8 mouse cellular contexts compared by ENCODE assay signal in the genomic region with DNA sequence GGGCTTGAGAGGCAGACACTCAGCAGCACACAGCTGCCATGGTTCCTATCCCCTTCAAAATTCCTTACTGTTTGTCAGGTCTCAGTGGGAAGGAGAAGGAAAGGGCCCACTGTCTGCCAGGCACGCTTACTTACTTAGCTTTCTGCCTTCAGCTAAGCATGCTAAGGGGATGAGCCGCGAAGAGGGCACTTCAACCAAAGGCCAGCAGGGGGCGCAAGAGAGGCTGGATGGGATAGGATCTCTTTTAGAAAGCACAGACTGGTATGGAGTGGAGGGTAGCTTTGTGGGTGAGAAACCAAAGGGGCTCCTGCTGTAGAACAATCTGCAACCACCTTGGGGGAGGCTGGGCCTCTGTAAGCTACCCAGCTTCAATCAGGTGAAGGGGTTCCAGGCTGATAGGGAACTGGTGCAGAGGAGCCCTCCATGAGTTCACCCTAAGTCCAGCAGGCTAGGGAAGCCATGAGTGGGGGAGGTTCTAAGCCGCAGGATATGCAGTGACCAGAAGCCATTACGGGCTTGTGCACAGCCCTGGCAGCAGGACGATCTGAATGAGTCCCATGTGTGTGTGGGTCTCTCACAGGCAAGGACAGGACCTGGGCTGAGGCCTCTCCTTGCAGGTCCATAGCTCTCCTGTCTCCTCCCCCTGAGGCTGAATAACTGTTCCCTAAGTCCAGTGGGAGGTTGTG. TPM values are rescaled to one million over a fixed set of nuclear protein-coding genes. Genes with fewer than 3 reads are reported as not detected.
DNase-seq lines count a peak whose midpoint lies in the region; ATAC-seq and TF ChIP-seq lines count a peak whose summit lies in the region.

No protein-coding gene starts in this region.

- H3K9ac ChIP-seq in kidney, embryonic 16.5 days (replicated peaks; ENCODE audit: low read length), result no peak overlapping the region
- no peak overlapping the region for H3K9ac ChIP-seq in liver, embryonic 11.5 days (ENCODE audit: low read depth, low read length)
- H3K9ac ChIP-seq in neural tube, embryonic 11.5 days (ENCODE audit: low read length), result no peak overlapping the region
- H3K9ac ChIP-seq in stomach, postnatal 0 days (ENCODE audit: low read length), result no peak overlapping the region

- 38% methylated on average over 7 of the region's 7 CpGs for WGBS in kidney, embryonic 16.5 days
- 26% methylated on average over 7 of the region's 7 CpGs for WGBS in liver, embryonic 11.5 days
- 35% methylated on average over 7 of the region's 7 CpGs for WGBS in neural tube, embryonic 11.5 days
- 30% methylated on average over 7 of the region's 7 CpGs for WGBS in stomach, postnatal 0 days

- peak; percentile 33 for ATAC-seq in kidney, embryonic 16.5 days (ENCODE audit: low FRiP score, low TSS enrichment)
- ATAC-seq in liver, embryonic 11.5 days (replicated peaks; ENCODE audit: low FRiP score), result no peak
- peak; percentile 45 for ATAC-seq in neural tube, embryonic 11.5 days (ENCODE audit: insufficient read depth, low FRiP score, low TSS enrichment)
- peak; percentile 70; the same call in 1 of the 2 replicates for ATAC-seq in stomach, postnatal 0 days (ENCODE audit: low FRiP score, low TSS enrichment)

- no peaks in the 10 kb centered on the region for H3K36me3 ChIP-seq in C2C12 (ENCODE audit: control insufficient read depth, insufficient read depth)
- no peaks in the 10 kb centered on the region for H3K36me3 ChIP-seq in kidney, embryonic 16.5 days (ENCODE audit: insufficient read depth, low read length)
- no peaks in the 10 kb centered on the region for H3K36me3 ChIP-seq in liver, embryonic 11.5 days (ENCODE audit: control insufficient read depth, insufficient read depth, low read length)
- H3K36me3 ChIP-seq in neural tube, embryonic 11.5 days (ENCODE audit: control insufficient read depth, insufficient read depth, low read length), result no peaks in the 10 kb centered on the region
- no peaks in the 10 kb centered on the region for H3K36me3 ChIP-seq in stomach, postnatal 0 days (ENCODE audit: control insufficient read depth, insufficient read depth, low read length)

- H3K4me3 ChIP-seq in C2C12 (ENCODE audit: insufficient read depth, poor library complexity, severe bottlenecking), result no peak overlapping the region
- no peak overlapping the region for H3K4me3 ChIP-seq in kidney, embryonic 16.5 days (ENCODE audit: low read length)
- no peak overlapping the region for H3K4me3 ChIP-seq in liver, embryonic 11.5 days (ENCODE audit: low read depth, low read length)
- no peak overlapping the region for H3K4me3 ChIP-seq in neural tube, embryonic 11.5 days (ENCODE audit: low read depth, low read length)
- H3K4me3 ChIP-seq in stomach, postnatal 0 days (ENCODE audit: low read depth, low read length), result no peak overlapping the region

- no peaks in the 10 kb centered on the region for H3K4me1 ChIP-seq in kidney, embryonic 16.5 days (ENCODE audit: insufficient read depth, low read length)
- H3K4me1 ChIP-seq in liver, embryonic 11.5 days (replicated peaks; ENCODE audit: control insufficient read depth, insufficient read depth, low read length), result no peaks in the 10 kb centered on the region
- H3K4me1 ChIP-seq in neural tube, embryonic 11.5 days (ENCODE audit: control insufficient read depth, insufficient read depth, low read length), result no peaks in the 10 kb centered on the region
- H3K4me1 ChIP-seq in stomach, postnatal 0 days (replicated peaks; ENCODE audit: control insufficient read depth, insufficient read depth), result no peaks in the 10 kb centered on the region

- H3K27ac ChIP-seq in kidney, embryonic 16.5 days (ENCODE audit: low read length), result no peak overlapping the region
- H3K27ac ChIP-seq in liver, embryonic 11.5 days (ENCODE audit: low read depth, low read length), result no peak overlapping the region
- no peak overlapping the region for H3K27ac ChIP-seq in neural tube, embryonic 11.5 days (ENCODE audit: low read depth, low read length)
- H3K27ac ChIP-seq in stomach, postnatal 0 days (replicated peaks), result no peak overlapping the region

- peak; percentile 61 for DNase-seq in adrenal gland, adult 8-10 months
- peak; percentile 79 for DNase-seq in embryo, embryonic 11 days
- peak; percentile 74 to 82 for DNase-seq in gastrocnemius, postnatal 36 days
- peak; percentile 82 for DNase-seq in liver, embryonic 11.5 days (ENCODE audit: low spot score)
- peak; percentile 86 for DNase-seq in neural tube, embryonic 11.5 days (ENCODE audit: low spot score)
- peak; percentile 86 for DNase-seq in stomach, postnatal 0 days (ENCODE audit: low spot score)

- no peaks in the 10 kb centered on the region for H3K79me2 ChIP-seq in C2C12 (ENCODE audit: control insufficient read depth, insufficient read depth)

- H3K9me3 ChIP-seq in kidney, embryonic 16.5 days (ENCODE audit: low read length), result no peaks in the 10 kb centered on the region
- no peaks in the 10 kb centered on the region for H3K9me3 ChIP-seq in liver, embryonic 11.5 days (ENCODE audit: control insufficient read depth, low read length)
- no peaks in the 10 kb centered on the region for H3K9me3 ChIP-seq in neural tube, embryonic 11.5 days (ENCODE audit: control insufficient read depth, low read length)
- no peaks in the 10 kb centered on the region for H3K9me3 ChIP-seq in stomach, postnatal 0 days (ENCODE audit: control insufficient read depth, low read length)

- H3ac ChIP-seq in C2C12 (ENCODE audit: control insufficient read depth, insufficient read length, low read depth), result no peak overlapping the region

- H3K79me3 ChIP-seq in C2C12 (ENCODE audit: low read depth), result no peaks in the 10 kb centered on the region

- TF ChIP-seq CTCF in C2C12 (IDR thresholded peaks at IDR 0.05; ENCODE audit: control insufficient read depth, insufficient read depth, insufficient read length), result peak; percentile 79
- peak; percentile 92 for TF ChIP-seq CTCF in stomach, postnatal 0 days (IDR thresholded peaks at IDR 0.05; ENCODE audit: low read depth)

- no peak for TF ChIP-seq EP300 in stomach, postnatal 0 days (optimal IDR thresholded peaks at IDR 0.05)

- H3K27me3 ChIP-seq in C2C12 (ENCODE audit: control insufficient read depth, insufficient read depth, insufficient read length), result peaks cover 11% of the 10 kb centered on the region
- no peaks in the 10 kb centered on the region for H3K27me3 ChIP-seq in kidney, embryonic 16.5 days (ENCODE audit: insufficient read depth, low read length)
- H3K27me3 ChIP-seq in liver, embryonic 11.5 days (replicated peaks; ENCODE audit: control insufficient read depth, insufficient read depth, low read length), result no peaks in the 10 kb centered on the region
- no peaks in the 10 kb centered on the region for H3K27me3 ChIP-seq in neural tube, embryonic 11.5 days (ENCODE audit: control insufficient read depth, insufficient read depth, low read length)
- no peaks in the 10 kb centered on the region for H3K27me3 ChIP-seq in stomach, postnatal 0 days (ENCODE audit: control insufficient read depth, insufficient read depth, low read length)

- intact Hi-C loops in gastrocnemius, postnatal 36 days (cut with DNase I), result loop anchor here (1.0 to 10.0 kb wide), 2 partner anchors 64 to 154 kb away; partner anchors contain the start of gene Scrt2

- no peak overlapping the region for H3K4me2 ChIP-seq in kidney, embryonic 16.5 days (replicated peaks; ENCODE audit: low read depth, low read length)
- no peak overlapping the region for H3K4me2 ChIP-seq in liver, embryonic 11.5 days
- H3K4me2 ChIP-seq in neural tube, embryonic 11.5 days (ENCODE audit: low read depth), result no peak overlapping the region
- H3K4me2 ChIP-seq in stomach, postnatal 0 days (replicated peaks; ENCODE audit: low read depth), result no peak overlapping the region

TF ChIP-seq in C2C12, 6 proteins besides CTCF, POLR2A, EP300 and RAD21:
- no peak for TF ChIP-seq MAX (IDR thresholded peaks at IDR 0.05)
- no peak for TF ChIP-seq MYOD1 (IDR thresholded peaks at IDR 0.05; ENCODE audit: control insufficient read depth, insufficient read length, low read depth)
- no peak for TF ChIP-seq CEBPB (IDR thresholded peaks at IDR 0.05; ENCODE audit: low read depth)
- no peak for TF ChIP-seq USF1 (IDR thresholded peaks at IDR 0.05; ENCODE audit: low read depth)

RNA-seq across cellular contexts. Expression of gene Angpt4, which starts 19.5 kb away (rescaled TPM):
- 0.06 TPM for polyA plus RNA-seq in C2C12 (2012; fragmentation: generic; extraction: Trizol)
- 1 to 10 TPM in 2 of 4 experiments, under 1 TPM in 2; 0.29 to 1.1 (median 0.89) TPM for total RNA-seq in adrenal gland, adult 8-10 months (2022)
- total RNA-seq in gastrocnemius, postnatal 36 days (2021), result under 1 TPM; 0.10 to 0.15 TPM
- polyA plus RNA-seq in kidney, embryonic 16.5 days (2015; fragmentation: Nextera tagmentation; extraction: Ambion mirVana), result 2.8 and 3.0 TPM in 2 replicates
- polyA plus RNA-seq in liver, embryonic 11.5 days (2014; fragmentation: Nextera tagmentation; extraction: Ambion mirVana), result 0.32 and 0.42 TPM in 2 replicates
- 0.23 and 0.34 TPM in 2 replicates for polyA plus RNA-seq in neural tube, embryonic 11.5 days (2014; fragmentation: Nextera tagmentation; extraction: Ambion mirVana)
- 0.42 and 0.45 TPM in 2 replicates for polyA plus RNA-seq in stomach, postnatal 0 days (2015; fragmentation: Nextera tagmentation; extraction: Ambion mirVana)

RNA-seq across cellular contexts. Expression of gene Fam110a, which starts 49.5 kb away (rescaled TPM):
- 24.3 TPM for polyA plus RNA-seq in C2C12 (2012; fragmentation: generic; extraction: Trizol)
- total RNA-seq in adrenal gland, adult 8-10 months (2022), result 10 to 100 TPM; 13.7 to 15.1 (median 14.1) TPM
- 1 to 10 TPM; 2.5 to 2.6 TPM for total RNA-seq in gastrocnemius, postnatal 36 days (2021)
- 32.1 and 34.9 TPM in 2 replicates for polyA plus RNA-seq in kidney, embryonic 16.5 days (2015; fragmentation: Nextera tagmentation; extraction: Ambion mirVana)
- polyA plus RNA-seq in liver, embryonic 11.5 days (2014; fragmentation: Nextera tagmentation; extraction: Ambion mirVana), result 15.0 and 17.0 TPM in 2 replicates
- 82.2 and 92.9 TPM in 2 replicates for polyA plus RNA-seq in neural tube, embryonic 11.5 days (2014; fragmentation: Nextera tagmentation; extraction: Ambion mirVana)
- polyA plus RNA-seq in stomach, postnatal 0 days (2015; fragmentation: Nextera tagmentation; extraction: Ambion mirVana), result 29.9 and 33.7 TPM in 2 replicates
